Mouse (Mus musculus) testis, adult 2 months (tissue): Measurements from ENCODE around the gene Afmid.

Source experiments
- CTCF ChIP-seq: fragments of 200-500 bp; IDR thresholded peaks from 2 replicates; pipeline ENCODE4 v1.5.1; 2012; ENCODE audit warnings: low read depth, mild to moderate bottlenecking, inconsistent platforms, low read length, moderate library complexity; ENCODE audit not compliant: control insufficient read depth, insufficient read depth, insufficient replicate concordance
- POLR2A ChIP-seq: fragments of 200-500 bp; IDR thresholded peaks from 2 replicates; pipeline ENCODE4 v1.6.1; 2012; ENCODE audit warnings: low read depth, mild to moderate bottlenecking, inconsistent platforms, low read length, moderate library complexity; ENCODE audit not compliant: control insufficient read depth

DNA sequence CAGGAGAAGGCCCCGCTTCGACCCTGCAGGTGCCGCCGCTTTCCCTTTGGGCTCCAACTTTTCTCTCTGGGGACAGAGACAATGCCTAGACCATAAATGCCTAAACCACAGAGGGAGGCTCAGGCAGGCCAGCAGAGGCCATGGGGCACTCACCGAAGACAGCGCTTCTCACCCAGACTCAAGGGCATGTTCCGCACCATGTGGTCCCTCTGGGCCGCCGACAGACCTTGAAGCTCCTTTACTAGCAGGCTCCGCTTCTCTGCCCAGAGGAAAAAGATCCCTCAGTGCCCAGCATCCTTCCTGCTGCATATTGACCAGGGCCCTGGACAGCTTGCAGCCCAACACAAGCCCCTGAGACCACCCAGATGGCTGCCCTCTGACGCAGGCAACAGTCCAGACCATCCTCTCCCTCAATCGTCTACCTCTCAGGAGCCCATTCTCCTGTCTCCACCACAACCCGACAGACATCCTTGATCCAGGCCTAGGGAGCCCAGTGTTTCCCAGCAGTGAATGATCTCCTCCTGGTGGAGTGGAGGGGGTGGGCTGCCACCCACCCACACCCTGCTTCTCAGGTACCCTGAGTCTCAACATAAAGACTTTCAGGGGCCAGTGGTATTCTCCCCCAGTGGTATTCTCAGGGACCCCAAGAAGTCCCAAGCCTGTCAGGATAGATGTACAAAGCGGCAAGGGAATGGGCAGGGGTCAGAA, 49.5 kb upstream of the Afmid start:
- TF ChIP-seq CTCF, result no peak
- TF ChIP-seq POLR2A, result no peak
